Mouse (Mus musculus) intestine, embryonic 15.5 days (tissue): ENCODE results near the gene Igf1. TPM values are rescaled to one million over a fixed set of nuclear protein-coding genes. Genes with fewer than 3 reads are reported as not detected.

Source experiments
- ATAC-seq: fragments of 200-750 bp; cut with Nextera tagmentation; 2 replicates; pipeline ENCODE4 v1.8.0; 2017; ENCODE audit warnings: moderate TSS enrichment, moderate library complexity
- H3K27ac ChIP-seq: fragments of 300-500 bp; sonication (generic); 2 replicates; pipeline ENCODE4 v1.5.1; 2015; ENCODE audit warnings: mild to moderate bottlenecking, inconsistent platforms
- H3K27me3 ChIP-seq: fragments of 300-500 bp; sonication (generic); replicated peaks from 2 replicates; pipeline ENCODE4 v1.6.1; 2015; ENCODE audit warnings: inconsistent platforms
- H3K36me3 ChIP-seq: fragments of 300-500 bp; sonication (generic); 2 replicates; pipeline ENCODE4 v1.6.1; 2015; ENCODE audit warnings: inconsistent platforms
- H3K4me1 ChIP-seq: fragments of 300-500 bp; sonication (generic); replicated peaks from 2 replicates; pipeline ENCODE4 v1.6.1; 2015; ENCODE audit warnings: inconsistent platforms
- H3K4me2 ChIP-seq: fragments of 300-500 bp; sonication (generic); replicated peaks from 2 replicates; pipeline ENCODE4 v1.6.1; 2015; ENCODE audit warnings: mild to moderate bottlenecking, inconsistent platforms
- H3K4me3 ChIP-seq: fragments of 300-500 bp; sonication (generic); replicated peaks from 2 replicates; pipeline ENCODE4 v1.5.1; 2015; ENCODE audit warnings: inconsistent platforms
- H3K9ac ChIP-seq: fragments of 300-500 bp; sonication (generic); 2 replicates; pipeline ENCODE4 v1.6.1; 2015; ENCODE audit warnings: inconsistent platforms
- H3K9me3 ChIP-seq: fragments of 300-500 bp; sonication (generic); 2 replicates; pipeline ENCODE4 v1.6.1; 2016; ENCODE audit warnings: inconsistent platforms
- WGBS: fragments of 180-500 bp; shearing (Covaris S2); methylation state at CpG from one replicate; pipeline ENCODE4 v1.1.7; 2015; 5-methylcytosine and 5-hydroxymethylcytosine counted together
- polyA plus RNA-seq: library from polyadenylated mRNA; unstranded; fragments of >200 nt; fragmentation: Nextera tagmentation; extraction: Ambion mirVana; gene quantifications from 2 replicates; pipeline ENCODE4 v1.2.1, GENCODE M21; 2015

The Igf1 gene
- polyA plus RNA-seq, 1 experiment from 2014 or later, result 43.4 TPM

- H3K27me3 ChIP-seq, result no peaks in the 10 kb centered on the region
- H3K36me3 ChIP-seq, result no peaks in the 10 kb centered on the region
- no peak overlapping the region for H3K9ac ChIP-seq
- H3K27ac ChIP-seq, result no peak overlapping the region
- H3K9me3 ChIP-seq, result no peaks in the 10 kb centered on the region
- 92% methylated on average over 9 of the region's 9 CpGs for WGBS
- no peak overlapping the region for H3K4me3 ChIP-seq
- no peak for ATAC-seq
- H3K4me1 ChIP-seq, result no peaks in the 10 kb centered on the region
- H3K4me2 ChIP-seq, result no peak overlapping the region
Measured at GRCm38 (mm10) chr10:87865712-87866111, 7.6 kb downstream of the Igf1 start.

- Histone ChIP-seq H3K9ac (no peak overlapping the region), H3K27me3 (no peaks in the 10 kb centered on the region), H3K4me1 (no peaks in the 10 kb centered on the region), H3K4me3 (no peak overlapping the region), H3K4me2 (no peak overlapping the region), H3K9me3 (no peaks in the 10 kb centered on the region), H3K27ac (no peak overlapping the region), H3K36me3 (no peaks in the 10 kb centered on the region)
- WGBS, result 32% methylated on average over 8 of the region's 8 CpGs
- 0 out of 2 replicates have a peak, but pooled peaks have one; percentile 47 for ATAC-seq
Measured at GRCm38 (mm10) chr10:87866448-87866847, 8.4 kb downstream of the Igf1 start.

- H3K4me1 ChIP-seq, result no peaks in the 10 kb centered on the region
- no peaks in the 10 kb centered on the region for H3K36me3 ChIP-seq
- H3K4me3 ChIP-seq, result no peak overlapping the region
- no peaks in the 10 kb centered on the region for H3K27me3 ChIP-seq
- 51% methylated on average over 2 of the region's 2 CpGs for WGBS
- H3K9me3 ChIP-seq, result no peaks in the 10 kb centered on the region
- no peak overlapping the region for H3K9ac ChIP-seq
- H3K4me2 ChIP-seq, result no peak overlapping the region
- ATAC-seq, result no peak
- H3K27ac ChIP-seq, result no peak overlapping the region
Measured at GRCm38 (mm10) chr10:87867217-87867616, 9.2 kb downstream of the Igf1 start.

- no peak overlapping the region for H3K27ac ChIP-seq
- H3K9ac ChIP-seq, result no peak overlapping the region
- no peaks in the 10 kb centered on the region for H3K9me3 ChIP-seq
- H3K4me3 ChIP-seq, result no peak overlapping the region
- no peaks in the 10 kb centered on the region for H3K4me1 ChIP-seq
- no peaks in the 10 kb centered on the region for H3K27me3 ChIP-seq
- H3K4me2 ChIP-seq, result no peak overlapping the region
- WGBS, result 60% methylated on average over 4 of the region's 4 CpGs
- ATAC-seq, result no peak
- no peaks in the 10 kb centered on the region for H3K36me3 ChIP-seq
Measured at GRCm38 (mm10) chr10:87867631-87868030, 9.6 kb downstream of the Igf1 start.

GRCm38 (mm10) chr10:87868349-87869053 is 10.4 kb downstream of the Igf1 start:
- Histone ChIP-seq H3K27me3 (no peaks in the 10 kb centered on the region), H3K27ac (no peak overlapping the region), H3K4me3 (no peak overlapping the region), H3K4me1 (no peaks in the 10 kb centered on the region), H3K9ac (no peak overlapping the region), H3K4me2 (no peak overlapping the region), H3K9me3 (no peaks in the 10 kb centered on the region), H3K36me3 (no peaks in the 10 kb centered on the region)
- ATAC-seq, result no peak
- WGBS, result 64% methylated on average over 9 of the region's 9 CpGs

GRCm38 (mm10) chr10:87869151-87869550 is 11.1 kb downstream of the Igf1 start:
- Histone ChIP-seq H3K36me3 (no peaks in the 10 kb centered on the region), H3K4me2 (no peak overlapping the region), H3K9me3 (no peaks in the 10 kb centered on the region), H3K4me3 (no peak overlapping the region), H3K9ac (no peak overlapping the region), H3K27ac (no peak overlapping the region), H3K27me3 (no peaks in the 10 kb centered on the region), H3K4me1 (no peaks in the 10 kb centered on the region)
- ATAC-seq, result no peak
- WGBS, result 73% methylated on average over 2 of the region's 2 CpGs

- 74% methylated on average over 1 of the region's 1 CpGs for WGBS
- H3K27me3 ChIP-seq, result no peaks in the 10 kb centered on the region
Measured at GRCm38 (mm10) chr10:87869691-87870090, 11.6 kb downstream of the Igf1 start.

GRCm38 (mm10) chr10:87871863-87872647 is 14.0 kb downstream of the Igf1 start:
- ATAC-seq, result no peak
- Histone ChIP-seq H3K4me3 (no peak overlapping the region), H3K27ac (no peak overlapping the region), H3K9ac (no peak overlapping the region), H3K36me3 (no peaks in the 10 kb centered on the region; the same call in 1 of the 2 replicates), H3K4me1 (no peaks in the 10 kb centered on the region), H3K9me3 (no peaks in the 10 kb centered on the region), H3K27me3 (no peaks in the 10 kb centered on the region), H3K4me2 (no peak overlapping the region)
- WGBS, result 19% methylated on average over 8 of the region's 8 CpGs

More at GRCm38 (mm10) chr10:87869691-87870090, 11.6 kb downstream of the Igf1 start:
- Histone ChIP-seq H3K27ac (no peak overlapping the region), H3K36me3 (no peaks in the 10 kb centered on the region), H3K4me3 (no peak overlapping the region), H3K9ac (no peak overlapping the region), H3K4me1 (no peaks in the 10 kb centered on the region), H3K9me3 (no peaks in the 10 kb centered on the region), H3K4me2 (no peak overlapping the region)
- no peak for ATAC-seq

- no peak overlapping the region for H3K27ac ChIP-seq
- H3K27me3 ChIP-seq, result no peaks in the 10 kb centered on the region
- no peak for ATAC-seq
- H3K4me3 ChIP-seq, result no peak overlapping the region
- H3K36me3 ChIP-seq, result no peaks in the 10 kb centered on the region; the same call in 1 of the 2 replicates
- H3K9ac ChIP-seq, result no peak overlapping the region
- H3K9me3 ChIP-seq, result no peaks in the 10 kb centered on the region
- no peaks in the 10 kb centered on the region for H3K4me1 ChIP-seq
- 63% methylated on average over 5 of the region's 5 CpGs for WGBS
- H3K4me2 ChIP-seq, result no peak overlapping the region
Measured at GRCm38 (mm10) chr10:87872854-87873253, 14.8 kb downstream of the Igf1 start.

GRCm38 (mm10) chr10:87873516-87873915 is 15.5 kb downstream of the Igf1 start:
- no peaks in the 10 kb centered on the region; the same call in 1 of the 2 replicates for H3K36me3 ChIP-seq
- ATAC-seq, result no peak
- no peak overlapping the region for H3K4me2 ChIP-seq
- no peak overlapping the region for H3K9ac ChIP-seq
- WGBS, result 92% methylated on average over 3 of the region's 3 CpGs
- H3K4me3 ChIP-seq, result no peak overlapping the region
- H3K4me1 ChIP-seq, result no peaks in the 10 kb centered on the region
- no peaks in the 10 kb centered on the region for H3K9me3 ChIP-seq
- H3K27ac ChIP-seq, result no peak overlapping the region
- H3K27me3 ChIP-seq, result no peaks in the 10 kb centered on the region

- H3K36me3 ChIP-seq, result no peaks in the 10 kb centered on the region; the same call in 1 of the 2 replicates
- no peak overlapping the region for H3K4me3 ChIP-seq
- no peak overlapping the region for H3K27ac ChIP-seq
- 61% methylated on average over 7 of the region's 7 CpGs for WGBS
- H3K9ac ChIP-seq, result no peak overlapping the region
- H3K4me2 ChIP-seq, result no peak overlapping the region
- no peaks in the 10 kb centered on the region for H3K9me3 ChIP-seq
- no peaks in the 10 kb centered on the region for H3K4me1 ChIP-seq
- ATAC-seq, result no peak
- H3K27me3 ChIP-seq, result no peaks in the 10 kb centered on the region
Measured at GRCm38 (mm10) chr10:87880071-87880785, 22.2 kb downstream of the Igf1 start.

- no peak overlapping the region for H3K4me3 ChIP-seq
Measured at GRCm38 (mm10) chr10:87885326-87886040, 27.4 kb downstream of the Igf1 start.

More at GRCm38 (mm10) chr10:87885326-87886040, 27.4 kb downstream of the Igf1 start:
- no peaks in the 10 kb centered on the region for H3K36me3 ChIP-seq
- WGBS, result 84% methylated on average over 2 of the region's 2 CpGs
- no peak overlapping the region for H3K27ac ChIP-seq
- H3K9me3 ChIP-seq, result no peaks in the 10 kb centered on the region
- H3K27me3 ChIP-seq, result no peaks in the 10 kb centered on the region
- H3K4me2 ChIP-seq, result no peak overlapping the region
- ATAC-seq, result no peak
- H3K9ac ChIP-seq, result no peak overlapping the region
- no peaks in the 10 kb centered on the region for H3K4me1 ChIP-seq
